Mouse (Mus musculus) hindbrain, embryonic 12.5 days (tissue): ENCODE results near the gene Pi16. TPM values are rescaled to one million over a fixed set of nuclear protein-coding genes. Genes with fewer than 3 reads are reported as not detected.

Experiments
- ATAC-seq: fragments of 200-750 bp; cut with Nextera tagmentation; 2 replicates; pipeline ENCODE4 v1.8.0; 2017; ENCODE audit warnings: moderate TSS enrichment; ENCODE audit not compliant: low FRiP score
- H3K27ac ChIP-seq: fragments of 300-500 bp; sonication (generic); 2 replicates; pipeline ENCODE4 v1.5.1; 2016; ENCODE audit warnings: mild to moderate bottlenecking
- H3K27me3 ChIP-seq: fragments of 300-500 bp; sonication (generic); 2 replicates; pipeline ENCODE4 v1.6.1; 2016; ENCODE audit warnings: mild to moderate bottlenecking
- H3K36me3 ChIP-seq: fragments of 300-500 bp; sonication (generic); 2 replicates; pipeline ENCODE4 v1.6.1; 2016; ENCODE audit warnings: mild to moderate bottlenecking
- H3K4me1 ChIP-seq: fragments of 300-500 bp; sonication (generic); 2 replicates; pipeline ENCODE4 v1.6.1; 2016
- H3K4me2 ChIP-seq: fragments of 300-500 bp; sonication (generic); replicated peaks from 2 replicates; pipeline ENCODE4 v1.6.1; 2016; ENCODE audit warnings: mild to moderate bottlenecking
- H3K4me3 ChIP-seq: fragments of 300-500 bp; sonication (generic); 2 replicates; pipeline ENCODE4 v1.5.1; 2016; ENCODE audit warnings: mild to moderate bottlenecking
- H3K9ac ChIP-seq: fragments of 300-500 bp; sonication (generic); 2 replicates; pipeline ENCODE4 v1.6.1; 2016; ENCODE audit warnings: mild to moderate bottlenecking, moderate library complexity
- H3K9me3 ChIP-seq: fragments of 300-500 bp; sonication (generic); replicated peaks from 2 replicates; pipeline ENCODE4 v1.6.1; 2016; ENCODE audit warnings: mild to moderate bottlenecking
- WGBS: fragments of 180-500 bp; shearing (Covaris S2); methylation state at CpG from one replicate; pipeline ENCODE4 v1.1.7; 2016; 5-methylcytosine and 5-hydroxymethylcytosine counted together
- polyA plus RNA-seq: library from polyadenylated mRNA; unstranded; fragments of >200 nt; fragmentation: Nextera tagmentation; extraction: Ambion mirVana; gene quantifications from 2 replicates; pipeline ENCODE4 v1.2.1, GENCODE M21; 2016

The Pi16 gene
- polyA plus RNA-seq, 1 experiment from 2014 or later = 0.97 TPM

DNA sequence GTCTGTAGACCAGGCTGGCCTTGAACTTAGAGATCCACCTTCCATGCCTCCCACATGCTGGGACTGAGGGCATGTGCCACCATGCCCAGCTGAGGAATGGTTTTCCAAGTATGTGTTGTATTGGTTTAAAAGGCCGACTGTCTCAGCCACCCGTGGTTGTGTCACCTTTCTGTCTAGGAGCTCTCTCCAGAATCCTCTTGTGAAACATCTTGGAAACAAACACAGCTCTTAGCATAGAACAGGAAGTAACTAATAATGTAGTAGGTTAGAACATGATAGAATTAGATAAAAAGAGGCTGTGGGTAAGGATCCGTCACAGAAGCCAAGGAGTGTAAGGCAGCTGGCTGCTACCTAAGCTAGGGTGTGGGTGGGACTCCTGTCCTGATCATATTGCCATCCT is 24.5 kb upstream of the Pi16 start:
- ATAC-seq = no peak
- Histone ChIP-seq H3K36me3 (peaks cover 46% of the 10 kb centered on the region), H3K9me3 (no peaks in the 10 kb centered on the region), H3K4me2 (no peak overlapping the region), H3K27me3 (no peaks in the 10 kb centered on the region), H3K9ac (no peak overlapping the region), H3K4me3 (no peak overlapping the region), H3K27ac (no peak overlapping the region), H3K4me1 (0 out of 2 replicates have a peak, but pooled peaks cover 2% of the 10 kb centered on the region)
- WGBS = 85% methylated on average over 3 of the region's 3 CpGs

DNA sequence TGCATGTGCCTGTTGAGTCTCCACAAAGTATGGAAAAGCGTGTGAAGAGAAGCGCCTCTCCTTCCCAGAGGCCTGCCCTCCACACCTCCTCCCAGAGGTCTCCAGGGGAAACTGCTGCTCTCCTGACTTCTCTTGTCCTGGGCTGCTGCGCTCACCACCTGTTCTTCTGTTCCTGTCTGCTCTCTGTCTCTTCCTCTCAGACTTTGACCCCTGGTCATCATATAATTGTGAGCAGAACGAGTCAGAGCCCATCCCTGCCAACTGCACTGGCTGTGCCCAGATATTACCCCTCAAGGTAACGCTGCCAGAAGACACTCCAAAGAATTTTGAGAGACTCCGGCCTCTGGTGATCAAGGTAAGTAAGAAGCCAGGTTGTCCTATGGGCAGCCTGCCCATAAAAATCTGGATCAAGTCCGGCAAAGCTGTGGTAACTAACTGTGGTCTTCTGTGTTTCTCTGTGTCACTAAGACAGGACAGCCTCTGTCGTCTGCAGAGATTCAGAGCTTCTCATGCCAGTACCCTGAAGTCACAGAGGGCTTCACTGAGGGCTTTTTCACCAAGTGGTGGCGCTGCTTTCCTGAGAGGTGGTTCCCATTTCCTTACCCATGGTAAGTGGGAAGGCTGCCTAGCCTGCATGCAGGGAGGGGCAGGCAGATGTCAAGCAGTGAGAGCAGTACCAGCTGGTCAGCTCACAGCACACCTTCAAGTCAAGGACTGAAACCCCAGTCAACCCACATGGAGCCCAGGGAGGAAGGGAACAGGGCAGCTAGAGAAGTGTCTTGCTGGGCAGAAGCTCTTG is 23.5 kb upstream of the Pi16 start:
- Histone ChIP-seq H3K4me2 (no peak overlapping the region), H3K36me3 (peaks cover 53% of the 10 kb centered on the region), H3K4me3 (no peak overlapping the region), H3K9me3 (no peaks in the 10 kb centered on the region), H3K27me3 (no peaks in the 10 kb centered on the region), H3K27ac (no peak overlapping the region), H3K9ac (no peak overlapping the region), H3K4me1 (0 out of 2 replicates have a peak, but pooled peaks cover 2% of the 10 kb centered on the region)
- no peak for ATAC-seq
- 81% methylated on average over 9 of the region's 9 CpGs for WGBS

DNA sequence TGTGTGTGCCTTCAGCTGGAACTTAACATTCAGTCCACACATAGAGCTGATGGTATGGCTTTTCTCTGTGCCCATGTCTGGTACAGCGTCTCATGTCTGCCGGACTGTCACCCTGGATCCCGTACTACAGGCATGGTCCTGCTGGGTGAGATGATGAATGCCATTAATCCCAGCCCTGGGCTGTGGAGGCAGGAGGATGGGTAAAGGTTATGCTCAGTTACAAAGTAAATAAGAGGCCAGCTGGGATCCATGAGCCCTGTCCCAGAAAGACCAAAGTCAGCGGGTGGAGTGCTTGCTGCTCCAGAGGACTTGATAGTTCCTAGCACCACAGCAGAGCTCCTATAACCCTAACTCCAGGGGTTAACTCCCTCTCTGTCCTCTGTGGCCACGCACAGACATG is 21.6 kb upstream of the Pi16 start:
- 0 out of 2 replicates have a peak, but pooled peaks cover 2% of the 10 kb centered on the region for H3K4me1 ChIP-seq
- H3K9me3 ChIP-seq = no peaks in the 10 kb centered on the region
- H3K9ac ChIP-seq = no peak overlapping the region
- H3K4me3 ChIP-seq = no peak overlapping the region
- WGBS = 73% methylated on average over 5 of the region's 5 CpGs
- H3K36me3 ChIP-seq = peaks cover 69% of the 10 kb centered on the region
- H3K27me3 ChIP-seq = no peaks in the 10 kb centered on the region
- no peak overlapping the region for H3K4me2 ChIP-seq
- no peak overlapping the region for H3K27ac ChIP-seq
- no peak for ATAC-seq

DNA sequence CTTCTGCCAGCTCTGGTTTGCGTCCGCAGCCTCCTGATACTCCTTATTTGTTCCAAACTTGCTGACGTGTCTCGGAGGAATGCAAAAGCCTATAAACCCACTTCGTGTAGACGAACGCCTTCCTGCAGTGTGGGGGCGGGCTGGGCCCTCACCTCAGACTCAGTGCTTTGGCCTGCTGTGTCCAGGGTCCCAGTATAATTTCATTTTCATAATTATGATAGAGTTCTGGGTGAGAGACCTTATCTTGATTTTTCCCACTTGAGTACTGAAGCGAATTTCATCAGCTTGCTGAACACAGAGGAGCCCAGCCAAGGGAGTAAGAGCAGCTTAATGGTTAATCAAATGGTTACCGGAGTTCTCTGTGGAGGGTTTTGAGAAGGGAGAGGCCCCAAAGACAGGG is 20.2 kb upstream of the Pi16 start:
- Histone ChIP-seq H3K36me3 (peaks cover 79% of the 10 kb centered on the region), H3K9ac (no peak overlapping the region), H3K4me3 (no peak overlapping the region), H3K27ac (no peak overlapping the region), H3K27me3 (no peaks in the 10 kb centered on the region), H3K4me1 (0 out of 2 replicates have a peak, but pooled peaks cover 2% of the 10 kb centered on the region), H3K4me2 (no peak overlapping the region), H3K9me3 (no peaks in the 10 kb centered on the region)
- 74% methylated on average over 10 of the region's 10 CpGs for WGBS
- no peak for ATAC-seq

DNA sequence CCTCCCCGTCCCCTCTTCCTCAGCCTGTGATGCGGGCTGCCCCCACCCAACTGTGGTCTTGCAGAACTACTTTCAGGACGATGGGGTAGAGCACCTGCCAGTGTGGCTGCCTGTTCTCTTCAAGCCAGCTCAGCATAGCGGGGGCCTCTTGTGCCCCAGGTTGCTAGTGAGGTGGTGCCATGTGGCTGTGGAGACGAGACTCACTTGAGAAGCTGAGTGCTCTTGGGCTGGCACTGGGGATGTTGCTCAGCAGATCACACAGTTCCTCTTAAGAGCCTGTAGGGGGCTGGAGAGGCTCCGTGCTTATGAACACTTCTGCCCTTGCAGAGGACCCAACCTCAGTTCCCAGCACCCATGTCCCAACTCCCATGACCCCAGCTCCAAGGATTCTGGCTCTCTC is 19.7 kb upstream of the Pi16 start:
- no peak for ATAC-seq
- WGBS = 88% methylated on average over 6 of the region's 6 CpGs
- H3K9ac ChIP-seq = no peak overlapping the region

DNA sequence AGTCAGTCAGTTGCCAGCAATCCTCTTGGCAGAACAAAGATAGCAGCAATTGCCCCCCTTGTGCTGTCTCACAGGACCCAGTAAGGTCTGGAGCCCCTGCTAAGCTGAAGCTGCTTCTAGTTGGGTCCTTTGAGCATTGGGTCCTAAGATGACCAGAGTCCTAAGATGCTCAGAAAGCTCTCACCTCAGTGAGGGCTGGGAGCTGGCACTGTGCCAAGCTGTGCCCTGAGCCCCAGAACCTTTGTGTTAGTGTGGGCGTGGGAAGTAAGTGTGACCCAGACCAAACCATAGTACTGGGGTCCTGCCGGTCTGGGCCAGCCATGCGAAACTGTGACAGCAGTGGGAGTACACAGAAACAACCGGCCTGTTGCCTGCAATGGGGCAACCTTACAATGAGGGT is 18.2 kb upstream of the Pi16 start:
- Histone ChIP-seq H3K4me3 (no peak overlapping the region), H3K9ac (no peak overlapping the region), H3K36me3 (peaks cover 69% of the 10 kb centered on the region), H3K27me3 (no peaks in the 10 kb centered on the region), H3K4me2 (no peak overlapping the region), H3K9me3 (no peaks in the 10 kb centered on the region), H3K4me1 (peaks cover 7% of the 10 kb centered on the region; the same call in 1 of the 2 replicates), H3K27ac (no peak overlapping the region)
- ATAC-seq = no peak
- 93% methylated on average over 4 of the region's 4 CpGs for WGBS

More for the DNA sequence above, 19.7 kb upstream of the Pi16 start:
- no peak overlapping the region for H3K4me2 ChIP-seq
- H3K27ac ChIP-seq = no peak overlapping the region
- H3K4me1 ChIP-seq = 0 out of 2 replicates have a peak, but pooled peaks cover 3% of the 10 kb centered on the region
- no peaks in the 10 kb centered on the region for H3K9me3 ChIP-seq
- H3K4me3 ChIP-seq = no peak overlapping the region
- H3K27me3 ChIP-seq = no peaks in the 10 kb centered on the region
- peaks cover 79% of the 10 kb centered on the region for H3K36me3 ChIP-seq

DNA sequence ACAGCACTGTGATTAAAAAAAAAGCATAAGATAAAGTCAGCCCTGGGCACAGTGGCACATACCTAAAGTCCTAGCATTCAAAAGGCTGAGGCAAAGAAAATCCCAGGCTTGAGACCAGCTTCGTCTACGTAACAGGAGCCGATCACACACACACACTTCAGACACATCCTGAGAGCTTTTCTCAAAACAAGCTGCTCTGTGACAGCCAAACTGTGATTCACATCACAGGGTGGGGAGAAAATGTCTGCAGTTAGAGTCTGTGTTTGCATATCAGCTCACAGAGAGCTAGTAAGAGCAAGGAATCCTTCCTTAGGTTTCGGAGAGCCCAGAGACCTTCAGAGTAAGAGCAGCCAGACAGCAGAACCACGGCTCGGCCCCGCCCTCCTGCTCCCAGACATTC is 16.6 kb upstream of the Pi16 start:
- no peak for ATAC-seq
- Histone ChIP-seq H3K4me1 (peaks cover 21% of the 10 kb centered on the region), H3K9me3 (no peaks in the 10 kb centered on the region), H3K27ac (no peak overlapping the region), H3K27me3 (no peaks in the 10 kb centered on the region), H3K4me2 (no peak overlapping the region), H3K36me3 (peaks cover 52% of the 10 kb centered on the region), H3K4me3 (no peak overlapping the region), H3K9ac (no peak overlapping the region)
- 94% methylated on average over 7 of the region's 7 CpGs for WGBS

DNA sequence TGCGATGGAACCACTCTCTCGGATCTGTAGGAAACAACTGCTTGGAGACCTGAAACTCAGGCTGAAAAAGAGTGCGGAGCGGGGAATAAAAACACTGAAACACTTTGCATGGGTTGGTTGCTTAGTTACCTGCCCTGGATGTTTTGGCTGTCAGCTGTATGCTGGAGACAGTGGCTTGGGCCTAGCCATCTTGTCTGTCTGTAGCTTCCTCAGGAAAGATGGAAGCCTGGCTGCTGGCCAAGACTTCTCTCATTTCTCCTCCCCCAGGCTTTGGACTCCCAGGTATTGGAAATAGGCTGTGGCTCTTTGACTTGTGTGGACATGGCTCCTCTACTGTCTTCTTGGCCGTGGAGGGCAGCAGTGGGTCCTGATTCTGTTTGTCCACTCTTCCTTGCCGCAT is 16.1 kb upstream of the Pi16 start:
- Histone ChIP-seq H3K27me3 (no peaks in the 10 kb centered on the region), H3K4me3 (no peak overlapping the region), H3K27ac (no peak overlapping the region), H3K36me3 (peaks cover 48% of the 10 kb centered on the region), H3K4me1 (peaks cover 21% of the 10 kb centered on the region), H3K9ac (no peak overlapping the region), H3K4me2 (no peak overlapping the region), H3K9me3 (no peaks in the 10 kb centered on the region)
- WGBS = 97% methylated on average over 6 of the region's 6 CpGs
- no peak for ATAC-seq

DNA sequence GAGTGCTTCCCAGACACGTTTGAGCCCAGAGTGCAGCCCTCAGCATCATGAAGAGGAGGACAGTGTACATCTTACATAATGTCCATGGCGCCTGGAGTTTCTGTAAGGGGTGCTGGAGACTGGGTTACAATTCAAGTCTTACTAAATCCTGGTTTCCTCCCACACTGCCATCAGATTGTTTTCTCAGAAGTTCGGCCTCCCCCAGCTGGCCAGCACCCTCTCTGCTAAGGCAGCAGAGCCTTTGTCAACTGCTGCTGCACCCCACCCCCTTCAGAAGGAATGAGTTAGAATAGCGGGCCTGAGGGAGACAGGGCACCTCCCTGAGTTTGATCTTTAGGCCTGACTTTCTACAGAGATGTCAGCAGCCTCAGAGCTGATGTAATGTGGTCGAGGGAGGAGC is 15.3 kb upstream of the Pi16 start:
- Histone ChIP-seq H3K4me1 (peaks cover 21% of the 10 kb centered on the region), H3K9me3 (no peaks in the 10 kb centered on the region), H3K4me2 (no peak overlapping the region), H3K4me3 (no peak overlapping the region), H3K9ac (no peak overlapping the region), H3K27me3 (no peaks in the 10 kb centered on the region), H3K36me3 (peaks cover 44% of the 10 kb centered on the region), H3K27ac (no peak overlapping the region)
- 77% methylated on average over 5 of the region's 5 CpGs for WGBS
- no peak for ATAC-seq

DNA sequence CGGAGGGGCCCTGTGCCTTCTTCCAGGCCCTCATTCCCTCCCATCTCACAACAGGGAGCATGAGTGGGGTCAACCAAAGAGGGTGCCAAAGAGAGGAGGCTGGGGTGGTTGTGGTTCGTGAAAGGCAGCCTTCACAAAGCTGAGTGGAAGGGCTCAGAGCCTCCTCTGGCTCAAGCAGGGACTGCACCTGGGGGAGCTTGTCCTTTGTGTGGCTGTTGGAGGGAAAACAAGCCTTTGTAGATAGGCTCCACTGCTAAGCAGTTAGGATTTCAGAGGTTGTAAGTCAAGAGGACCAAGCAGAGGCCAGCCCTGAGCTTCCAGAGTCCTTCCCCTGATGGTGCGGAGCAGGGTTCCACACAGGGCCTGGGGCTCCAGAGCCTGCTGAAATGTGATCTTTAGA is 14.4 kb upstream of the Pi16 start:
- 44% methylated on average over 3 of the region's 3 CpGs for WGBS
- peaks cover 21% of the 10 kb centered on the region for H3K4me1 ChIP-seq
- no peak overlapping the region for H3K4me3 ChIP-seq
- no peaks in the 10 kb centered on the region for H3K9me3 ChIP-seq
- H3K27me3 ChIP-seq = no peaks in the 10 kb centered on the region
- H3K9ac ChIP-seq = no peak overlapping the region
- no peak for ATAC-seq
- H3K4me2 ChIP-seq = no peak overlapping the region
- H3K36me3 ChIP-seq = peaks cover 38% of the 10 kb centered on the region
- H3K27ac ChIP-seq = no peak overlapping the region

DNA sequence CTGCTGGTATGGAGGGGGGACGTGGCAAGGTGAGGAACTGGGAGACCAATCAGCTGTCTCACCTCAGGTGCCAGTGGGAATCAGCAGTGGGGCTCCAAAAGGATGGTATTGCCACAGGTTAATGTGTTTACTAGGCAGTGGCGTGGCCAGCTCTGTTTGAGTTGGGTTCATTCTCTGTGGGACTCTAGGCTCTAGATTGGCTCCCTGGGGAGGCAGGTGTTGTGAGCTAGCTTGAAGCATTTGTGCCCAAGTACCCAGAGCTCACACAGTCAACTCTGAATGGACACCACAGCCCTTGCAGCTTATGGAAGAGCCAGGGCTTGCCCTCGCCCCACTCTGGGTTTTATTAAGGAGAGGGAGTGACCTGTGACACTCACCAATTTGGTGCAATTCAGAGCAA is 13.6 kb upstream of the Pi16 start:
- H3K27me3 ChIP-seq = no peaks in the 10 kb centered on the region
- no peak overlapping the region for H3K4me3 ChIP-seq
- H3K4me2 ChIP-seq = no peak overlapping the region
- no peak overlapping the region for H3K27ac ChIP-seq
- peaks cover 21% of the 10 kb centered on the region for H3K4me1 ChIP-seq
- H3K9ac ChIP-seq = no peak overlapping the region
- no peak for ATAC-seq
- 62% methylated on average over 3 of the region's 3 CpGs for WGBS
- H3K9me3 ChIP-seq = no peaks in the 10 kb centered on the region
- peaks cover 32% of the 10 kb centered on the region for H3K36me3 ChIP-seq

DNA sequence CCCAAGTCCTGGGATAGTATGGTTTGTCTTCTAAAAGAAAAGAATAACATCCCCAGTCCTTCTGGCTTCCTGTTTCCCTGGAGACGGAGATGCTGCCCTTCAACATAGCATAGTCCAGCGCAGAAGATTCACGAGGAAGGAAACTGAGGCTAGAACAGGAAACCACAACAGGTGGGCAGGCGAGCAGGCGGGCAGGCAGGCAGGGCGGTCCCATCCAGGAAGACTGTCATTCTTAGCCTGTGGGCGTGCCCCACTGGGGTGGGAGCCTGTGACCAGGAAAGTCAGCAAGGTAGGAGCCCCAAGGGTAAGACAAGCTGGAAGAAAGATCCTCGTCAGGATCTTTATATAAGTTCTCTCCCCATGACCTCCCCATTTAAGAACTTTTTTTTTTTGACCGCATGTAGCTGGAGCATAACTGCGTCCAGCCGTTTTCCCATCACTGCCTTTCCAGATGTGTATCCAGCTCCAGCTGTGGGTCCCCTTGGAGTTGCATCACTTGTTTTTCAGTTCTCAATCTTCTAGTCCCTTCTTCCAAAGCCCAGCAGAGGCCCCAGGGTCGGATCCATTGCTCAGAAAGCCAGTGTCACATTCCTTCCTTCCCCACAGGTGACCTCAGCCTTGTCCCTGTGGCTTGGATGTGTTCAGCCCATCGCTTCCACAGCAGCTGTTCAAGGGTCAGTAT is 13.0 kb upstream of the Pi16 start:
- ATAC-seq = no peak
- peaks cover 21% of the 10 kb centered on the region for H3K4me1 ChIP-seq
- no peak overlapping the region for H3K4me3 ChIP-seq
- H3K9me3 ChIP-seq = no peaks in the 10 kb centered on the region
- no peak overlapping the region for H3K27ac ChIP-seq
- H3K9ac ChIP-seq = no peak overlapping the region
- WGBS = 63% methylated on average over 13 of the region's 13 CpGs
- H3K36me3 ChIP-seq = peaks cover 27% of the 10 kb centered on the region
- no peak overlapping the region; the same call in 1 of the 2 replicates for H3K4me2 ChIP-seq
- no peaks in the 10 kb centered on the region for H3K27me3 ChIP-seq
